In the genomic region with DNA sequence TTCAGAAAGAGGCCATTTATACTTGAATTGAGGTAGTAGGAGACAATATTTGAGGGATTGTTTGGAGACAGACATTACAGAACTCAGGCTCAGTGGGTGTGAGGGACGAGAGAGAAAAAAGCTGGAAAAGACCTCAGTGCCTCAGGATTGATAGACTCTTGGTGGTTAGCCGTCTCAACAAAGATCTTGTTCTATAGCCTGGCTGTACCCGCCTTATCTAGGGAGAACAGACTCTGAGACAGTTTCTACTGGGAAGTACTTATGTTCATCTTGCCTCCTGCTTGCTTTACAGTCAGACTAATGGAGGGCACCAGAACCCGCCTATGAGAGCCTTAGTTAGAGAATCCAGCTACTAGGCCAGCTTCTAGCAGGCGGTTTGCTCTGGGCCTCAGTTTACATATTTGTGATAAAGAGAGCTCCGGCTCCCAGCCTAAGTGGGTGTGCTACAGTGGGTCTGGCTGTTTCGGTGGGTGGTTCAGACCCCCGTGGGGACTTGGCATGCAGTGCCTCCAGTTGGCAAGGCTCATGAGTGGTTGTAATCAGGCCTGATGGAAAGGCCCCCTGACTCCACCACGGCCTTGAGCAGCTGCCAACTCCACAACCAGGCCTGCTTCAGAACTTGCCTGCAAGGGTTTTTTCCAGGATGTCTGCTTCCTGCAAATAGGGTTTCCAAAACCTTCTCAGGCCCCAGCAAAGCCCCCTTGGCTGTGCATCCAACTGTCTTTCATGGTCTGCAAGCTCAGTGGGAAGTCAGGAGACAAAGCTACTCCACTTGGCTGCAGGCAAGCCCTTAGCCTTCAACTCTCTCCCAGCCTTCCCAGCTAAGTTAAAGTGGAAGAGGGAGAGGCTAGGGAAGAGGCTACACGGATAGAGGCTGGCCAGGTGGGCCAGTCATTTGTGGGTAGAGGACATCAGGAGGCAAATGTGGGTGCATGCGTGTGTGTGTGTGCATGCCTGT, we compare ENCODE assay signal across 8 mouse cellular contexts.
DNase-seq lines count a peak whose midpoint lies in the region; ATAC-seq and TF ChIP-seq lines count a peak whose summit lies in the region.

No protein-coding gene starts in this region.

- H3K4me3 ChIP-seq in heart, embryonic 13.5 days: no peak overlapping the region
- peak overlapping the region; percentile 38; the same call in 1 of the 2 replicates for H3K4me3 ChIP-seq in G1E (ENCODE audit: low read depth, low read length)
- H3K4me3 ChIP-seq in embryonic facial prominence, embryonic 12.5 days: no peak overlapping the region
- no peak overlapping the region for H3K4me3 ChIP-seq in limb, embryonic 15.5 days

- no peaks in the 10 kb centered on the region for H3K27me3 ChIP-seq in heart, embryonic 13.5 days (replicated peaks)
- H3K27me3 ChIP-seq in G1E (ENCODE audit: insufficient read depth, low read length): no peaks in the 10 kb centered on the region
- no peaks in the 10 kb centered on the region for H3K27me3 ChIP-seq in embryonic facial prominence, embryonic 12.5 days
- H3K27me3 ChIP-seq in limb, embryonic 15.5 days: no peaks in the 10 kb centered on the region

- DNase-seq in heart, postnatal 14 days: no peak
- peak; percentile 83 for DNase-seq in G1E (ENCODE audit: low spot score)
- no peak for DNase-seq in urinary bladder, postnatal 25 days (ENCODE audit: low spot score)
- no peak for DNase-seq in embryo, embryonic 9.5 days (ENCODE audit: extremely low spot score)
- DNase-seq in lung, adult 18-20 months: no peak

- WGBS in heart, embryonic 13.5 days: 51% methylated on average over 11 of the region's 11 CpGs
- WGBS in embryonic facial prominence, embryonic 12.5 days: 77% methylated on average over 11 of the region's 11 CpGs
- WGBS in limb, embryonic 15.5 days: 44% methylated on average over 11 of the region's 11 CpGs

- no peaks in the 10 kb centered on the region for H3K9me3 ChIP-seq in heart, embryonic 13.5 days
- H3K9me3 ChIP-seq in G1E (replicated peaks): no peaks in the 10 kb centered on the region
- H3K9me3 ChIP-seq in embryonic facial prominence, embryonic 12.5 days: no peaks in the 10 kb centered on the region
- no peaks in the 10 kb centered on the region for H3K9me3 ChIP-seq in limb, embryonic 15.5 days

- TF ChIP-seq CTCF in G1E (IDR thresholded peaks at IDR 0.05; ENCODE audit: low read depth, low read length): no peak

- peak overlapping the region; percentile 91 for H3K27ac ChIP-seq in heart, embryonic 13.5 days (replicated peaks)
- H3K27ac ChIP-seq in embryonic facial prominence, embryonic 12.5 days: peak overlapping the region; percentile 77
- H3K27ac ChIP-seq in limb, embryonic 15.5 days: peak overlapping the region; percentile 90

- H3K4me2 ChIP-seq in heart, embryonic 13.5 days: 0 out of 2 replicates have a peak overlapping the region, but pooled peaks have one; percentile 11
- no peak overlapping the region for H3K4me2 ChIP-seq in embryonic facial prominence, embryonic 12.5 days (replicated peaks)
- H3K4me2 ChIP-seq in limb, embryonic 15.5 days: 0 out of 2 replicates have a peak overlapping the region, but pooled peaks have one; percentile 3

- H3K4me1 ChIP-seq in heart, embryonic 13.5 days: peaks cover 85% of the 10 kb centered on the region
- peaks cover 90% of the 10 kb centered on the region for H3K4me1 ChIP-seq in G1E (ENCODE audit: insufficient read depth, low read depth, low read length)
- peaks cover 60% of the 10 kb centered on the region for H3K4me1 ChIP-seq in embryonic facial prominence, embryonic 12.5 days
- H3K4me1 ChIP-seq in limb, embryonic 15.5 days: peaks cover 74% of the 10 kb centered on the region

- no peaks in the 10 kb centered on the region for H3K36me3 ChIP-seq in heart, embryonic 13.5 days
- no peaks in the 10 kb centered on the region for H3K36me3 ChIP-seq in G1E (replicated peaks)
- no peaks in the 10 kb centered on the region for H3K36me3 ChIP-seq in embryonic facial prominence, embryonic 12.5 days
- no peaks in the 10 kb centered on the region for H3K36me3 ChIP-seq in limb, embryonic 15.5 days

- H3K9ac ChIP-seq in heart, embryonic 13.5 days: peak overlapping the region; percentile 63
- H3K9ac ChIP-seq in embryonic facial prominence, embryonic 12.5 days: no peak overlapping the region
- H3K9ac ChIP-seq in limb, embryonic 15.5 days: no peak overlapping the region

- intact Hi-C loops in heart, postnatal 14 days (cut with DNase I): loop anchor here (5.0 kb wide), 1 partner anchor 74 kb away; no protein-coding TSS in a partner anchor

- ATAC-seq in heart, embryonic 13.5 days (ENCODE audit: extremely low read depth, insufficient number of reproducible peaks, low FRiP score, low TSS enrichment): no peak
- peak; percentile 77 for ATAC-seq in G1E (ENCODE audit: extremely low read depth, insufficient number of reproducible peaks, low FRiP score, poor library complexity, severe bottlenecking)
- ATAC-seq in embryonic facial prominence, embryonic 12.5 days (ENCODE audit: insufficient number of reproducible peaks, insufficient read depth, low FRiP score, low TSS enrichment): no peak
- ATAC-seq in limb, embryonic 15.5 days (ENCODE audit: insufficient number of reproducible peaks, low FRiP score, low TSS enrichment, low read depth): no peak
